Mouse (Mus musculus): ENCODE measurements at regions not wholly inside any gene's neighbourhood (a gene's known extent, or its start where the extent isn't known, plus 50 kb on each side); places are given as distances from the start of the nearest gene placed in this dataset.

- Histone ChIP-seq H3K9ac (ENCODE audit: insufficient read depth, low read depth, low read length, poor library complexity, severe bottlenecking) (no peak overlapping the region), H3K4me3 (ENCODE audit: insufficient read depth in 1 of 2, low read depth in 1 of 2, low read length in 2 of 2, poor library complexity in 1 of 2, severe bottlenecking in 1 of 2) (no peak overlapping the region), H3K9me3 (ENCODE audit: control insufficient read depth, insufficient read depth, low read depth, low read length) (no peaks in the 10 kb centered on the region), H3K36me3 (ENCODE audit: control insufficient read depth, insufficient read depth, low read length, poor library complexity, severe bottlenecking) (no peaks in the 10 kb centered on the region), H3K27ac (ENCODE audit: insufficient read depth, low read depth, low read length, poor library complexity, severe bottlenecking) (no peak overlapping the region), H3K4me1 (ENCODE audit: control insufficient read depth in 2 of 2, insufficient read depth in 2 of 2, low read length in 2 of 2, poor library complexity in 1 of 2) (no peaks in the 10 kb centered on the region)
- TF ChIP-seq CHD2 (IDR thresholded peaks at IDR 0.05; ENCODE audit: low read depth, low read length), result no peak
- TF ChIP-seq HCFC1 (IDR thresholded peaks at IDR 0.05; ENCODE audit: borderline replicate concordance, insufficient read depth, low read length), result no peak
- TF ChIP-seq ZC3H11A (IDR thresholded peaks at IDR 0.05; ENCODE audit: borderline replicate concordance, low read depth, low read length), result no peak
- no peak for TF ChIP-seq MAFK (IDR thresholded peaks at IDR 0.05; ENCODE audit: insufficient read depth, low read depth, low read length)
- no peak for TF ChIP-seq ZNF384 (IDR thresholded peaks at IDR 0.05; ENCODE audit: low read depth, low read length)
- in situ Hi-C loops (cut with MboI; ENCODE audit: low sequenced_read_pairs in 2 of 2, unreplicated experiment in 2 of 2), result no loop called here
- no peak for DNase-seq (ENCODE audit: low read depth, low spot score)
Measured at GRCm38 (mm10) chr13:110722752-110723151, 327.9 kb downstream of the Plk2 start.

- DNase-seq (ENCODE audit: low read depth, low spot score), result no peak
- Histone ChIP-seq H3K4me1 (ENCODE audit: control insufficient read depth in 2 of 2, insufficient read depth in 2 of 2, low read length in 2 of 2, poor library complexity in 1 of 2) (no peaks in the 10 kb centered on the region), H3K9me3 (ENCODE audit: control insufficient read depth, insufficient read depth, low read depth, low read length) (no peaks in the 10 kb centered on the region), H3K27ac (ENCODE audit: insufficient read depth, low read depth, low read length, poor library complexity, severe bottlenecking) (no peak overlapping the region), H3K36me3 (ENCODE audit: control insufficient read depth, insufficient read depth, low read length, poor library complexity, severe bottlenecking) (no peaks in the 10 kb centered on the region), H3K9ac (ENCODE audit: insufficient read depth, low read depth, low read length, poor library complexity, severe bottlenecking) (no peak overlapping the region), H3K4me3 (ENCODE audit: insufficient read depth in 1 of 2, low read depth in 1 of 2, low read length in 2 of 2, poor library complexity in 1 of 2, severe bottlenecking in 1 of 2) (no peak overlapping the region)
- TF ChIP-seq ZC3H11A (IDR thresholded peaks at IDR 0.05; ENCODE audit: borderline replicate concordance, low read depth, low read length) (no peak), HCFC1 (IDR thresholded peaks at IDR 0.05; ENCODE audit: borderline replicate concordance, insufficient read depth, low read length) (no peak), ZNF384 (IDR thresholded peaks at IDR 0.05; ENCODE audit: low read depth, low read length) (no peak), CHD2 (IDR thresholded peaks at IDR 0.05; ENCODE audit: low read depth, low read length) (no peak), MAFK (IDR thresholded peaks at IDR 0.05; ENCODE audit: insufficient read depth, low read depth, low read length) (no peak)
- in situ Hi-C loops (cut with MboI; ENCODE audit: low sequenced_read_pairs in 2 of 2, unreplicated experiment in 2 of 2), result no loop called here
Measured at GRCm38 (mm10) chr13:110724836-110725235, 330.0 kb downstream of the Plk2 start.

DNA sequence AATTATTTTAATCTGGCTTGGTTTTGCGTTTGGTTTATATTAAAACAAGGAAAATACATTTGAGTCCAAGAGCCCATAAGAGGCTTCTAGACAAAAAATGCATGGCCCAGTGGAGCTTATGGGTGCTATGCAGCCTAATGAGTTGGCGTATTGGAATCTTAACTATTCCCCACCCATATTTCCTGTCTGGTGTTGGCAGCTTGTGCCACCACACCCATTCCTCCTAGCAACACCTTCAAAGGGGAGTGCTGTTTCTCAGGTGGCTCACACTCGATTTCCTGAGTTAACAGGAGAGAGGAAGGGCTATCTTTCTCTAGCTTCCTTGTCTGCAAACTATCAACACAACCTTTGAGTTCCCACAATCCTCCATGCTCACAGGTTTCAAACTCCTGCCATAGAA is 331.0 kb downstream of the Plk2 start:
- H3K4me1 ChIP-seq (ENCODE audit: control insufficient read depth in 2 of 2, insufficient read depth in 2 of 2, low read length in 2 of 2, poor library complexity in 1 of 2), result no peaks in the 10 kb centered on the region
- no peak overlapping the region for H3K27ac ChIP-seq (ENCODE audit: insufficient read depth, low read depth, low read length, poor library complexity, severe bottlenecking)
- in situ Hi-C loops (cut with MboI; ENCODE audit: low sequenced_read_pairs in 2 of 2, unreplicated experiment in 2 of 2), result no loop called here

DNA sequence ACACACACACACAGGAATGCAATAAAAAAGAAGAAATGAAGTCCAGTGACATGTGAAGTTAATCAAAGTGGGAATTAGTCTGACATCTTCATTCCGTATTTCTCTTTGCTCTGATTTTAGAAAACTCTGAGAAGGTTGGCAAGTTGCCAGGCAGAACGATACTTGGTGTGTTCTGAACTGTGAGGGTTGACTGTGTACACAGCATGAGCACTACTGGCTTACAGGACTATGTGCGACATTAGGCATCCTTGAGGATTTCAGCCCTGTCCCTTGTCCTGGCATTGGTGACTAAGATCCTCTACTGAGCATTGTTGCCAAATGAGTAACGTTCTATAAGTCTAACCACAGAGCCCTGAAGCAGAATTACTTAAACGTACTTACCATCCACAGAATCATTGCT is 340.7 kb downstream of the Plk2 start:
- no peak overlapping the region for H3K4me3 ChIP-seq (ENCODE audit: insufficient read depth in 1 of 2, low read depth in 1 of 2, low read length in 2 of 2, poor library complexity in 1 of 2, severe bottlenecking in 1 of 2)
- in situ Hi-C loops (cut with MboI; ENCODE audit: low sequenced_read_pairs in 2 of 2, unreplicated experiment in 2 of 2), result no loop called here

More for the DNA sequence above, 331.0 kb downstream of the Plk2 start:
- no peak overlapping the region for H3K9ac ChIP-seq (ENCODE audit: insufficient read depth, low read depth, low read length, poor library complexity, severe bottlenecking)
- H3K36me3 ChIP-seq (ENCODE audit: control insufficient read depth, insufficient read depth, low read length, poor library complexity, severe bottlenecking), result no peaks in the 10 kb centered on the region
- no peaks in the 10 kb centered on the region for H3K9me3 ChIP-seq (ENCODE audit: control insufficient read depth, insufficient read depth, low read depth, low read length)
- TF ChIP-seq HCFC1 (IDR thresholded peaks at IDR 0.05; ENCODE audit: borderline replicate concordance, insufficient read depth, low read length), result no peak
- no peak for TF ChIP-seq ZC3H11A (IDR thresholded peaks at IDR 0.05; ENCODE audit: borderline replicate concordance, low read depth, low read length)
- no peak for TF ChIP-seq MAFK (IDR thresholded peaks at IDR 0.05; ENCODE audit: insufficient read depth, low read depth, low read length)
- TF ChIP-seq ZNF384 (IDR thresholded peaks at IDR 0.05; ENCODE audit: low read depth, low read length), result no peak
- no peak for TF ChIP-seq CHD2 (IDR thresholded peaks at IDR 0.05; ENCODE audit: low read depth, low read length)
- no peak for DNase-seq (ENCODE audit: low read depth, low spot score)
- no peak overlapping the region for H3K4me3 ChIP-seq (ENCODE audit: insufficient read depth in 1 of 2, low read depth in 1 of 2, low read length in 2 of 2, poor library complexity in 1 of 2, severe bottlenecking in 1 of 2)

More for the DNA sequence above, 340.7 kb downstream of the Plk2 start:
- H3K27ac ChIP-seq (ENCODE audit: insufficient read depth, low read depth, low read length, poor library complexity, severe bottlenecking), result no peak overlapping the region
- H3K4me1 ChIP-seq (ENCODE audit: control insufficient read depth in 2 of 2, insufficient read depth in 2 of 2, low read length in 2 of 2, poor library complexity in 1 of 2), result no peaks in the 10 kb centered on the region
- TF ChIP-seq MAFK (IDR thresholded peaks at IDR 0.05; ENCODE audit: insufficient read depth, low read depth, low read length), result no peak
- TF ChIP-seq HCFC1 (IDR thresholded peaks at IDR 0.05; ENCODE audit: borderline replicate concordance, insufficient read depth, low read length), result no peak
- TF ChIP-seq ZNF384 (IDR thresholded peaks at IDR 0.05; ENCODE audit: low read depth, low read length), result no peak
- no peak for TF ChIP-seq CHD2 (IDR thresholded peaks at IDR 0.05; ENCODE audit: low read depth, low read length)
- no peak for TF ChIP-seq ZC3H11A (IDR thresholded peaks at IDR 0.05; ENCODE audit: borderline replicate concordance, low read depth, low read length)
- H3K9me3 ChIP-seq (ENCODE audit: control insufficient read depth, insufficient read depth, low read depth, low read length), result no peaks in the 10 kb centered on the region
- no peak for DNase-seq (ENCODE audit: low read depth, low spot score)
- H3K36me3 ChIP-seq (ENCODE audit: control insufficient read depth, insufficient read depth, low read length, poor library complexity, severe bottlenecking), result no peaks in the 10 kb centered on the region
- no peak overlapping the region for H3K9ac ChIP-seq (ENCODE audit: insufficient read depth, low read depth, low read length, poor library complexity, severe bottlenecking)

Measured in ES-E14 (cell line).